Mouse (Mus musculus): ENCODE measurements around the gene 9130213A22Rik.

GRCm38 (mm10) chr11:69098762-69099091 lies 23.7 kb downstream of the 9130213A22Rik start:
- no peak for TF ChIP-seq CTCF (conservative IDR thresholded peaks at IDR 0.05; ENCODE audit: insufficient read depth, insufficient read length, low read depth, low read length)
- TF ChIP-seq POLR2A (IDR thresholded peaks at IDR 0.05; ENCODE audit: low read depth, low read length) = peak; percentile 21
